Mouse (Mus musculus) kidney, embryonic 16.5 days (tissue): ENCODE results near the gene Cped1. TPM values are rescaled to one million over a fixed set of nuclear protein-coding genes. Genes with fewer than 3 reads are reported as not detected.

Experiments used
- ATAC-seq: fragments of 200-750 bp; cut with Nextera tagmentation; 2 replicates; pipeline ENCODE4 v1.8.0; 2017; ENCODE audit warnings: moderate TSS enrichment; ENCODE audit not compliant: low FRiP score, low TSS enrichment
- H3K27ac ChIP-seq: fragments of 300-500 bp; sonication (generic); 2 replicates; pipeline ENCODE4 v1.5.1; 2014; ENCODE audit warnings: low read length
- H3K27me3 ChIP-seq: fragments of 300-500 bp; sonication (generic); 2 replicates; pipeline ENCODE4 v1.6.1; 2014; ENCODE audit warnings: low read length, control low read depth, mixed read lengths; ENCODE audit not compliant: insufficient read depth
- H3K36me3 ChIP-seq: fragments of 300-500 bp; sonication (generic); 2 replicates; pipeline ENCODE4 v1.6.1; 2014; ENCODE audit warnings: low read length, control low read depth, mixed read lengths; ENCODE audit not compliant: insufficient read depth
- H3K4me1 ChIP-seq: fragments of 300-500 bp; sonication (generic); 2 replicates; pipeline ENCODE4 v1.6.1; 2014; ENCODE audit warnings: low read length, control low read depth, mixed read lengths; ENCODE audit not compliant: insufficient read depth
- H3K4me2 ChIP-seq: fragments of 300-500 bp; sonication (generic); replicated peaks from 2 replicates; pipeline ENCODE4 v1.6.1; 2014; ENCODE audit warnings: low read depth, low read length
- H3K4me3 ChIP-seq: fragments of 300-500 bp; sonication (generic); 2 replicates; pipeline ENCODE4 v1.5.1; 2014; ENCODE audit warnings: mild to moderate bottlenecking, low read length
- H3K9ac ChIP-seq: fragments of 300-500 bp; sonication (generic); replicated peaks from 2 replicates; pipeline ENCODE4 v1.6.1; 2014; ENCODE audit warnings: low read length
- H3K9me3 ChIP-seq: fragments of 300-500 bp; sonication (generic); 2 replicates; pipeline ENCODE4 v1.6.1; 2016; ENCODE audit warnings: low read length, control low read depth
- WGBS: fragments of 180-500 bp; shearing (Covaris S2); extraction: QIAGEN DNeasy Blood & Tissue Kit; methylation state at CpG from one replicate; pipeline ENCODE4 v1.1.7; 2014; 5-methylcytosine and 5-hydroxymethylcytosine counted together
- polyA plus RNA-seq: library from polyadenylated mRNA; unstranded; fragments of >200 nt; fragmentation: Nextera tagmentation; extraction: Ambion mirVana; gene quantifications from 2 replicates; pipeline ENCODE4 v1.2.1, GENCODE M21; 2015

The Cped1 gene
- polyA plus RNA-seq, 1 experiment from 2014 or later: 35.4 TPM

DNA sequence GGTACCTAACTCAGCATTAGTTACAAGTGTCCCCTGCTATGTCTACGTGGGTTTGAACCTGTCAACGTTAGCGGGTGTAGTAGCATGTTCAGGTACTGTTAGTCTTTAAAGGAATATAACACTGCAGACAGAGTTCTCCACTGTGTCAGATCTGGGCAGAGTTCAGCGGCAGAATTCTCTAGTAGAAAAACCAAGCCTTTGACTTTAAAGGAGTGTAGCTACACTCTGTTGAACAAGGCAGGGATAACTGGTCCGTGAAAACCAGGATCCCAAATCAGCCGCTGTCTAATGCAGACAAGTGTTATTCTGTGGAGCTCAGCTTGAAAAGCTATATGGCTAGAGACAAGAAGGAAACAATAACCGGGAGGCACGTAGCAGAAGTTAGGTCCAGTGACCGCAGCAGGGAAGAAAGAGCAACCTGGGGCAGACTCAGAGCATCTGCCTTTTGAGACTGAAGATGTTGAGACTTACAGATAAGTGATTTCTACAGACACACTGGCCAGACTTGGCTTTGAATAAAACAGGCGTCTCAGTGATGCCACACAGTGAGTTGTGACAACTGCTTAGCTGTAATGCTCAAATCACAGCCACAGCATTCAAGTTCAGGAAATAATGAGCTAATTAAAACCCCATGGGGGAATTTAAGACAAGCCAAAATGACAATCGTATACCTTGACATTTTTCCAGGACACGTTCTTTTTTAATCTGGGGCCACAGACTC, 219.5 kb downstream of the Cped1 start:
- peak; percentile 81 for ATAC-seq
- H3K36me3 ChIP-seq: no peaks in the 10 kb centered on the region
- no peak overlapping the region for H3K27ac ChIP-seq

DNA sequence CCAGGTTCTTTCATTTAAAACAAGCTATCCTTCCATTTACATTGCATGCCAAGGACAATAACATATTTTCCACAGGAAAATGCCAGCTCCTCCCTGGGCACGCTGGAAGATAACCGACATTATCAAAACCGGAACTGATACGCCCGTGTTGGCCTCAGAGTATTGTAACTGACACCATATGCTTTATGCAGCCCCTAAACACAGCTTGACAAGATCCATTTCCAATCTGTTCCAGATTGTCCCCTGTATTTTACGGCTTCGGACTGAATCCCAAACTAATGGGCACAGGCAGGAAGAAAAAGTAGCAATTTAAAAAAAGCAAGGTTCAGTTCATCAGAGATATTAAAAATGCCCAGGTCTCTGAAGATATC, 220.0 kb downstream of the Cped1 start:
- WGBS: 53% methylated on average over 7 of the region's 7 CpGs

More for the DNA sequence above, 219.5 kb downstream of the Cped1 start:
- no peak overlapping the region for H3K4me3 ChIP-seq
- H3K9me3 ChIP-seq: no peaks in the 10 kb centered on the region
- no peak overlapping the region for H3K9ac ChIP-seq
- no peaks in the 10 kb centered on the region for H3K27me3 ChIP-seq
- no peak overlapping the region for H3K4me2 ChIP-seq
- WGBS: 57% methylated on average over 12 of the region's 12 CpGs
- H3K4me1 ChIP-seq: peaks cover 7% of the 10 kb centered on the region; the same call in 1 of the 2 replicates

DNA sequence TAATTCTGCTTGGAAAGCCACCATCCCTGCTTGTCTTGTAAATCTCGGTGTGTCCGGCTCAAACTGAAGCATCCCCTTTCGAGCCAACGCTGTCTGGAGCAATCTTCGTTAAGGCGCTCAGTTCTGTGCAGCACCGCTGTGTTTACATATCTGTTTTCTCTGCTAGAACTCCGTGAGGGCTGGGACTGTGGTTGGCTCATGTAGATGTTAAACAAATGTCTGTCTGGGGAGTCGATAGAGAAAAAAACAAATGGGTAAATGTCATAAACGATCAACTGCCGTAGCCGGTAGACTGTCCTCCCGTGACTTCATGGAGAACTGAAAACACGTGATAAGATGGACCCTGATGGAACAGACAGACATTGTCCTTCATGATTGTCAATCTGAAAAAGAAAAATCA, 220.5 kb downstream of the Cped1 start:
- 60% methylated on average over 14 of the region's 14 CpGs for WGBS
- H3K9ac ChIP-seq: no peak overlapping the region
- no peaks in the 10 kb centered on the region for H3K36me3 ChIP-seq
- no peak overlapping the region for H3K4me3 ChIP-seq
- no peak overlapping the region for H3K27ac ChIP-seq
- H3K27me3 ChIP-seq: no peaks in the 10 kb centered on the region
- no peak for ATAC-seq
- no peaks in the 10 kb centered on the region for H3K9me3 ChIP-seq
- no peak overlapping the region for H3K4me2 ChIP-seq
- peaks cover 7% of the 10 kb centered on the region; the same call in 1 of the 2 replicates for H3K4me1 ChIP-seq

More for the DNA sequence above, 220.0 kb downstream of the Cped1 start:
- Histone ChIP-seq H3K36me3 (no peaks in the 10 kb centered on the region), H3K27ac (no peak overlapping the region), H3K4me2 (no peak overlapping the region), H3K4me3 (no peak overlapping the region), H3K9me3 (no peaks in the 10 kb centered on the region), H3K4me1 (peaks cover 7% of the 10 kb centered on the region; the same call in 1 of the 2 replicates), H3K27me3 (no peaks in the 10 kb centered on the region), H3K9ac (no peak overlapping the region)
- no peak for ATAC-seq

DNA sequence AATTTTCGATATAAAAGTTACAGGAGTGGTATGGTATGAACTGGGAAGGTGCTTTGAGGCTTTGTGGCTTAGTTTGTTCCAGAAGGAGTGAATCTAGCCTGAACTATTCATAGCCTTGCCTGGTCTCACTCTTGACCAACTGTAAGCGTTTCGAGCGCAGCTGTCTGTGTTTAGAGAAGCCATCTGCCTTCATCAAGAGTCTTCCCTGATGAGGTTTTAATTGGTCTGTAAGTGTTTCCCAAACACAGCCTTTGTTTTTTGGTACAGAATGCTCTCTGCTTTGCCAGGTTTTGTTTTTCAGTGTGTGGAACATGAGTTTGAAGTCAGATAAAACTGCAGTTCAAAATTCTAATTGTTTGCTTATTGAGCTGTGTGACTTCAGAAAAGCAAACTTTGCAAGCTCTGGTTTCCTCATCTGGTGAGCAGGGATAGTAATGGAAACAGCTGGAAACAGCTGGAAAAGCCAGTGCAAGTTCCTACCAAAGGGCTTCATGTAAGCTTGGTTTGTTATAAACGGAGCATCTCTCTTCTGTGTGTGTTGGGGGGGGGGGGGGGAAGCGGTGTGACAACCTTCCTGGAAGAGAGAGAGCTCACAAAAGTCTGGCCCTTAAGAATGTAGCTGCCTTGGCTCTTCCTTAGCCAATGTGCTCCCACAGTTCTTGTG, 221.0 kb downstream of the Cped1 start:
- H3K27me3 ChIP-seq: no peaks in the 10 kb centered on the region
- H3K4me3 ChIP-seq: no peak overlapping the region
- 72% methylated on average over 5 of the region's 6 CpGs for WGBS
- no peak overlapping the region for H3K4me2 ChIP-seq
- no peak for ATAC-seq
- peaks cover 7% of the 10 kb centered on the region; the same call in 1 of the 2 replicates for H3K4me1 ChIP-seq
- H3K9me3 ChIP-seq: no peaks in the 10 kb centered on the region
- H3K27ac ChIP-seq: no peak overlapping the region
- no peaks in the 10 kb centered on the region for H3K36me3 ChIP-seq
- no peak overlapping the region for H3K9ac ChIP-seq

DNA sequence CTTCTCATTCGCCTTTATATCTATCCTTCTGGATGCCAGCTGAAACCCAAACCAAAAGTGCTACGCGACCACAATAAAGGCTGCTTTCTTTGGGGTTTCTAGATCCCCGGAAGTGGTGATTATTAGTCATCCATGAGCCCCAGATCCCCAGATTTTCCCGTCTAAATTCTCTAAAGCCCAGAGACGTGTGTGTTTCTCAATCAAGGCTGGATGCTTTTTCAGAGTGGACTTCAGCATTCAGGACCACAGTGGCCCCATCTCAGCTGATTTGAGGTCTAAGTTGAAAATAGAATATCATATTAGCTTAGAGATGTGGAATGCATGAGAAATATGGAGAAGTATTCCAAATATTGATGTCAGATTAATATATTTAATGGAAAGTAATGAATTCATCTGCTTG, 226.4 kb downstream of the Cped1 start:
- H3K4me2 ChIP-seq: no peak overlapping the region
- no peaks in the 10 kb centered on the region for H3K9me3 ChIP-seq
- no peaks in the 10 kb centered on the region for H3K27me3 ChIP-seq
- H3K4me1 ChIP-seq: no peaks in the 10 kb centered on the region
- no peak for ATAC-seq
- H3K36me3 ChIP-seq: 0 out of 2 replicates have a peak, but pooled peaks cover 4% of the 10 kb centered on the region
- H3K9ac ChIP-seq: no peak overlapping the region
- H3K4me3 ChIP-seq: no peak overlapping the region
- 91% methylated on average over 6 of the region's 6 CpGs for WGBS
- no peak overlapping the region for H3K27ac ChIP-seq

DNA sequence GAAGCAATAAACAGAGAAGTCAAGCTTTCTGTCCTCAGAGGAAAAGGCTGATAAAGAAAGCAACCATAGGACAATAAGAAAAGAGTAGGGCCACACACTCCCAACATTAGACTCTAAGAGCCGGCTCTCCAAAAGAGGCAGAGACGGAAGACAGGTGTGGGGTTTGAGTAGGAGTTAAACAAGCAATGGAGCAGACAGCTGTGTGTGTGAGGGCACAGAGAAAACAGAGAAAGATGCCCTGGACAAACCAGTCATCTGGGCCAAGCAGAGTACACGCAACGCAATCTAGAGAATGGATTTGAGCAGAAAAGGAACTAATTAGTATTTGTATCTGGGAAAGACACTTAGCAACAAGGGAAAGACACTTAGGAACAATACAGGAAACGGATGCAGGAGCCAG, 227.5 kb downstream of the Cped1 start:
- Histone ChIP-seq H3K27me3 (no peaks in the 10 kb centered on the region), H3K4me2 (no peak overlapping the region), H3K4me3 (no peak overlapping the region), H3K27ac (no peak overlapping the region), H3K4me1 (no peaks in the 10 kb centered on the region), H3K36me3 (0 out of 2 replicates have a peak, but pooled peaks cover 4% of the 10 kb centered on the region), H3K9me3 (no peaks in the 10 kb centered on the region), H3K9ac (no peak overlapping the region)
- 87% methylated on average over 5 of the region's 5 CpGs for WGBS
- ATAC-seq: no peak

DNA sequence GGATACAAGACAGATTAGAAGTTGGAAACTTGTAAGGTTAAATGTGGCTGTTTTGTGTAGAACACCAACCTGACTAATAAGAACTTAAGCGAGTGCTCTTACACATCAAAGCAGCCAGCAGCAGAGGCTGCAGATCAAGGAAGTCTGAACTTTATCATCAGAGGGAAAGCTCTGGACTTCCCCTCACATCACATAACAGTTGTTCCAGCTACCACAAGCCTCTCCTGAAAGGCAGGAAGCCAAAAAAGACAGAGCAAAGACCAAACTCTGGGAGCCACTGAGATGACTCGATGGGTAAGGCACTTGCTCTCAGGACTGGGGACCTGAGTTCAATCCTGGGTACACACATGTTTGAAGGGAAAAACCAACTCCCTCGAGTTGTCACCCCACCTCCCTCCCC, 228.1 kb downstream of the Cped1 start:
- 74% methylated on average over 3 of the region's 3 CpGs for WGBS
- no peaks in the 10 kb centered on the region for H3K4me1 ChIP-seq
- H3K4me3 ChIP-seq: no peak overlapping the region
- no peaks in the 10 kb centered on the region for H3K27me3 ChIP-seq
- ATAC-seq: no peak
- no peak overlapping the region for H3K27ac ChIP-seq
- H3K4me2 ChIP-seq: no peak overlapping the region
- H3K9me3 ChIP-seq: no peaks in the 10 kb centered on the region
- H3K9ac ChIP-seq: no peak overlapping the region
- H3K36me3 ChIP-seq: 0 out of 2 replicates have a peak, but pooled peaks cover 4% of the 10 kb centered on the region

DNA sequence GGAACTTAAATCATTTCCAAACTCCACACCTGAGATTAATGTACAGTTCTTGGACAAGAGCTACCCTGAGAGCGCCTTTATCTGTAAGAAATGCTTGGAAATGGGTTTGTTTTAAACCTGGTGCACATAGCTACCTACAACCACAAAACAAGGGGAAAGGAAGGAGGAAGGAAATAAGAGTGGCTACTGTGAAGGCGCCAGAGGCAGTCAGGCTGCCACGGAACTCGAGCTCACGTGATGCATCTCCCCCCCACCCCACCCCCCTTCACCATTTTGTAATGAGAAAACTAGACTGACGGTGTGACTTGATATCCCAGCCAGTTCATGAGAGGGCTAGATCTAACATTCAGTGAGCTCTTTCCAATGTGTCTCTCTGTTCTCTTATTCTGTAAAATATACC, 228.9 kb downstream of the Cped1 start:
- WGBS: 71% methylated on average over 6 of the region's 6 CpGs

DNA sequence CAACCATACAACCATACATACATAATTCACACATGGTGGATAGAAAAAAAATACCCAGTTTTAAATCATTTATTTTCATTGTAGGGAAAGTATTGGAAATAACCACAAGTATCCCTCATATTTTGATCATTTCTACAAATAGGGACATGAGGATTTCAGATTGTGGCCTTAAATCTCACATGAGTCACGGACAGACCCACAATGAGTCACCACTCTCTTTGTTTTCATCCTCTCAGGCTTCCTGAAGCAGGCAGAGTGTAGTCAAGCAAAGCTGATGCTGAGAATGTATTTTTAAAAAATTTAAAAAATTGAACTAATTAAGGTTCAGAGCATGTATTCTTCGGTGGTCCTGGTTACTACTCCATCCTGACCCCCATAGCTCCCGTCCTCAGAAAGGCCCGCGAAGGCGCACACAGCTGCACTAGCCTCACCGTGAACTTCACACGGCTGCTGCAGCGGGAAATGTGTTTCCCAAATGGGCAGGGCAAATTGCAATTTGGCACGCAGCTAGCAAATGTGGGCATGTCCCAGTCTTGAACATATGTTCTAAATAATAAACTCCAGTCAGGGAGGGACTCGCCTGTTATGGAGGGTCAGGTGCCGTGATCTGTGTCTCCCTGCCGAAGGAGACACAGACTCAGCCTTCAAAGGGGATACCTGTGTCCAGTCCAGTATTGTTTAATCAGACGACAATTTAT, 230.7 kb downstream of the Cped1 start:
- no peak for ATAC-seq
- H3K36me3 ChIP-seq: 0 out of 2 replicates have a peak, but pooled peaks cover 4% of the 10 kb centered on the region
- H3K9ac ChIP-seq: no peak overlapping the region
- H3K4me1 ChIP-seq: no peaks in the 10 kb centered on the region
- no peak overlapping the region for H3K4me3 ChIP-seq
- no peaks in the 10 kb centered on the region for H3K9me3 ChIP-seq
- H3K4me2 ChIP-seq: no peak overlapping the region
- WGBS: 77% methylated on average over 14 of the region's 14 CpGs
- H3K27ac ChIP-seq: no peak overlapping the region
- no peaks in the 10 kb centered on the region for H3K27me3 ChIP-seq

More for the DNA sequence above, 228.9 kb downstream of the Cped1 start:
- Histone ChIP-seq H3K4me2 (no peak overlapping the region), H3K9ac (no peak overlapping the region), H3K27ac (no peak overlapping the region), H3K4me1 (no peaks in the 10 kb centered on the region), H3K9me3 (no peaks in the 10 kb centered on the region), H3K4me3 (no peak overlapping the region), H3K36me3 (0 out of 2 replicates have a peak, but pooled peaks cover 4% of the 10 kb centered on the region), H3K27me3 (no peaks in the 10 kb centered on the region)
- ATAC-seq: no peak
